Mouse (Mus musculus) kidney, embryonic 14.5 days (tissue): ENCODE measurements around the gene Man2b1. TPM values are rescaled to one million over a fixed set of nuclear protein-coding genes. Genes with fewer than 3 reads are reported as not detected.
A peak's percentile ranks its signal among the peaks of the same experiment; 100 is the strongest.

Experiments
- ATAC-seq: fragments of 200-750 bp; cut with Nextera tagmentation; 2 replicates; pipeline ENCODE4 v1.8.0; 2017; ENCODE audit warnings: moderate number of reproducible peaks, mild to moderate bottlenecking, moderate TSS enrichment, moderate library complexity; ENCODE audit not compliant: low FRiP score, low TSS enrichment
- H3K27ac ChIP-seq: fragments of 300-500 bp; sonication (generic); 2 replicates; pipeline ENCODE4 v1.5.1; 2014; ENCODE audit warnings: low read depth, mild to moderate bottlenecking, low read length, moderate library complexity, mixed read lengths
- H3K27me3 ChIP-seq: fragments of 300-500 bp; sonication (generic); 2 replicates; pipeline ENCODE4 v1.6.1; 2014; ENCODE audit warnings: mild to moderate bottlenecking, low read length; ENCODE audit not compliant: control insufficient read depth, insufficient read depth
- H3K36me3 ChIP-seq: fragments of 300-500 bp; sonication (generic); 2 replicates; pipeline ENCODE4 v1.6.1; 2014; ENCODE audit warnings: low read length, mixed read lengths; ENCODE audit not compliant: control insufficient read depth, insufficient read depth
- H3K4me1 ChIP-seq: fragments of 300-500 bp; sonication (generic); 2 replicates; pipeline ENCODE4 v1.6.1; 2014; ENCODE audit warnings: low read length, mixed read lengths; ENCODE audit not compliant: control insufficient read depth, insufficient read depth
- H3K4me2 ChIP-seq: fragments of 300-500 bp; sonication (generic); replicated peaks from 2 replicates; pipeline ENCODE4 v1.6.1; 2014; ENCODE audit warnings: low read depth, mild to moderate bottlenecking, low read length
- H3K4me3 ChIP-seq: fragments of 300-500 bp; sonication (generic); 2 replicates; pipeline ENCODE4 v1.5.1; 2014; ENCODE audit warnings: mild to moderate bottlenecking, low read length
- H3K9ac ChIP-seq: fragments of 300-500 bp; sonication (generic); 2 replicates; pipeline ENCODE4 v1.6.1; 2014; ENCODE audit warnings: low read depth, mild to moderate bottlenecking, low read length, moderate library complexity
- H3K9me3 ChIP-seq: fragments of 300-500 bp; sonication (generic); 2 replicates; pipeline ENCODE4 v1.6.1; 2016; ENCODE audit warnings: low read length; ENCODE audit not compliant: control insufficient read depth
- WGBS: fragments of 180-500 bp; shearing (Covaris S2); extraction: QIAGEN DNeasy Blood & Tissue Kit; methylation state at CpG from one replicate; pipeline ENCODE4 v1.1.7; 2014; 5-methylcytosine and 5-hydroxymethylcytosine counted together
- polyA plus RNA-seq: library from polyadenylated mRNA; unstranded; fragments of >200 nt; fragmentation: Nextera tagmentation; extraction: Ambion mirVana; gene quantifications from 2 replicates; pipeline ENCODE4 v1.2.1, GENCODE M21; 2014

Man2b1 gene
- polyA plus RNA-seq, 1 experiment from 2014 or later: 33.9 TPM

- peak overlapping the region; percentile 96 for H3K27ac ChIP-seq
- H3K36me3 ChIP-seq: peaks cover 35% of the 10 kb centered on the region
- WGBS: under 1% methylated on average over 52 of the region's 57 CpGs
- peaks cover 13% of the 10 kb centered on the region; the same call in 1 of the 2 replicates for H3K4me1 ChIP-seq
- peak overlapping the region; percentile 89 for H3K4me3 ChIP-seq
- ATAC-seq: 0 out of 2 replicates have a peak, but pooled peaks have one; percentile 2
- H3K4me2 ChIP-seq: peak overlapping the region; percentile 86
- no peaks in the 10 kb centered on the region for H3K9me3 ChIP-seq
- H3K9ac ChIP-seq: peak overlapping the region; percentile 84
- H3K27me3 ChIP-seq: no peaks in the 10 kb centered on the region
These were observed 45.2 kb upstream of the Man2b1 start for GRCm38 (mm10) chr8:85037681-85038531.

- Histone ChIP-seq H3K27ac (no peak overlapping the region), H3K4me3 (no peak overlapping the region), H3K9me3 (no peaks in the 10 kb centered on the region), H3K27me3 (no peaks in the 10 kb centered on the region), H3K36me3 (peaks cover 87% of the 10 kb centered on the region), H3K4me1 (peaks cover 6% of the 10 kb centered on the region; the same call in 1 of the 2 replicates), H3K9ac (no peak overlapping the region), H3K4me2 (no peak overlapping the region)
- no peak for ATAC-seq
- WGBS: 92% methylated on average over 6 of the region's 6 CpGs
These were observed 39.5 kb upstream of the Man2b1 start for GRCm38 (mm10) chr8:85043619-85044018.

DNA sequence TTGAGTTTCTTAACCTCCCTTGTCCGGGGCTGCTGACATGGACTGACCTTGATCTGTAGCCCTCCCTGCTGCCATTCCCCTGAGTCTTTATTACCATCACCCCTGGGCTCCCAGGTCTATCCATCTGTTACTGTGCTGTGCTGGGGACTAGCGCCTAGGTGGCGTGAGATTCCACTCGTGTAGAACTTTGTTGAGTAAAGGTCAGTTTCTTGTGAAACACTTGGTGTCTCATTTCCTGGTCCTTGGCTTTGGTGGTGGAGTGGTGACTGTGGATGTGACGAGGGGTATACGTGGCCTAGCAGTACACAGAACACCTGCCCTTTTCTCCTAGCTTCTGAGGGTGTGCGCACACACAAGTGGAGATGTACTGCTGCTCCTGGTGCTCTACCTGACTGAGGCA lies 25.7 kb upstream of the Man2b1 start:
- no peak overlapping the region for H3K27ac ChIP-seq
- H3K9me3 ChIP-seq: no peaks in the 10 kb centered on the region
- H3K4me2 ChIP-seq: no peak overlapping the region
- no peaks in the 10 kb centered on the region for H3K27me3 ChIP-seq
- no peak overlapping the region for H3K4me3 ChIP-seq
- no peak for ATAC-seq
- H3K4me1 ChIP-seq: peaks cover 6% of the 10 kb centered on the region
- 80% methylated on average over 7 of the region's 7 CpGs for WGBS
- peaks cover 49% of the 10 kb centered on the region for H3K36me3 ChIP-seq
- no peak overlapping the region for H3K9ac ChIP-seq

GRCm38 (mm10) chr8:85059879-85060616 lies 23.0 kb upstream of the Man2b1 start, which contains the start of gene Fbxw9:
Gene Fbxw9 (plus strand): TSS chr8:85060055.
- Histone ChIP-seq H3K4me1 (peaks cover 6% of the 10 kb centered on the region), H3K36me3 (peaks cover 26% of the 10 kb centered on the region), H3K4me3 (peak within 1 kb of the TSS; percentile 89), H3K9me3 (no peaks in the 10 kb centered on the region), H3K27me3 (no peaks in the 10 kb centered on the region), H3K4me2 (peak within 1 kb of the TSS; percentile 91), H3K9ac (peak within 1 kb of the TSS; percentile 76), H3K27ac (no peak within 1 kb of the TSS)
- under 1% methylated on average over 52 of the region's 53 CpGs for WGBS
- ATAC-seq: peak; percentile 93

- peaks cover 6% of the 10 kb centered on the region for H3K4me1 ChIP-seq
- no peaks in the 10 kb centered on the region for H3K9me3 ChIP-seq
- H3K36me3 ChIP-seq: peaks cover 17% of the 10 kb centered on the region; the same call in 1 of the 2 replicates
- H3K9ac ChIP-seq: no peak overlapping the region
- no peak for ATAC-seq
- H3K27ac ChIP-seq: no peak overlapping the region
- H3K27me3 ChIP-seq: no peaks in the 10 kb centered on the region
- WGBS: 96% methylated on average over 4 of the region's 4 CpGs
- no peak overlapping the region for H3K4me3 ChIP-seq
- no peak overlapping the region for H3K4me2 ChIP-seq
These were observed 20.5 kb upstream of the Man2b1 start for GRCm38 (mm10) chr8:85062603-85063002.

- Histone ChIP-seq H3K4me2 (no peak overlapping the region), H3K36me3 (peaks cover 15% of the 10 kb centered on the region; the same call in 1 of the 2 replicates), H3K4me1 (peaks cover 6% of the 10 kb centered on the region), H3K9me3 (no peaks in the 10 kb centered on the region), H3K9ac (no peak overlapping the region), H3K4me3 (no peak overlapping the region), H3K27me3 (no peaks in the 10 kb centered on the region), H3K27ac (no peak overlapping the region)
- no peak for ATAC-seq
- WGBS: 39% methylated on average over 2 of the region's 2 CpGs
These were observed 17.9 kb upstream of the Man2b1 start for GRCm38 (mm10) chr8:85065213-85065612.

GRCm38 (mm10) chr8:85067155-85067554 lies 15.9 kb upstream of the Man2b1 start:
- WGBS: 96% methylated on average over 2 of the region's 2 CpGs
- no peak for ATAC-seq
- H3K27ac ChIP-seq: no peak overlapping the region

DNA sequence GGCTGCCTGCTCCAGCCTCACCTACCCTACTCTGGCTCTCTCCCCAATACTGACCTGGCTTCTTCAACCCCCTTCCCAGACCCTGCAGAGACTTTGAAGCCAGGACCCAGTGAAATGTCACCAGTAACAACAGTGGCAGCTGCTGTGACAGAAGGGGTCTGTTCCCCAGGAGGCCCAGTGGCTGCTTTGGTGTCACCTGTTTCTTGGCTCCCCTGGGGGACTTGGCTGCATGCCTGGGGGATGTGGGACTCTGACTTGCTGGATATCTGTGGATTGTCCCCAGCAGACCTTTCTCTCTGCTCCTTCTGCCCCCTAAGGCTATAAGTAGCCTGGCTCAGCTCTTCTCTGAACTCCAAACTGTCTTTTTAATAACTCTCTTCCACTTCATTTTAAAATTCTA lies 15.1 kb upstream of the Man2b1 start, which contains the start of gene Gm5741:
Gene Gm5741 (minus strand): TSS at position 1 of the 400 bp plus-strand sequence.
- no peak for ATAC-seq
- no peak within 1 kb of the TSS for H3K4me2 ChIP-seq
- no peak within 1 kb of the TSS for H3K4me3 ChIP-seq
- no peak within 1 kb of the TSS for H3K27ac ChIP-seq
- no peaks in the 10 kb centered on the region; the same call in none of the 2 replicates for H3K4me1 ChIP-seq
- peaks cover 15% of the 10 kb centered on the region; the same call in 1 of the 2 replicates for H3K36me3 ChIP-seq
- H3K27me3 ChIP-seq: no peaks in the 10 kb centered on the region
- no peak within 1 kb of the TSS for H3K9ac ChIP-seq
- H3K9me3 ChIP-seq: no peaks in the 10 kb centered on the region

More at GRCm38 (mm10) chr8:85067155-85067554, 15.9 kb upstream of the Man2b1 start:
- Histone ChIP-seq H3K4me3 (no peak overlapping the region), H3K9me3 (no peaks in the 10 kb centered on the region), H3K4me2 (no peak overlapping the region), H3K9ac (no peak overlapping the region), H3K4me1 (no peaks in the 10 kb centered on the region; the same call in 1 of the 2 replicates), H3K36me3 (peaks cover 15% of the 10 kb centered on the region; the same call in 1 of the 2 replicates), H3K27me3 (no peaks in the 10 kb centered on the region)
